Mouse (Mus musculus) large intestine, adult 2 months (tissue): ENCODE data around the gene Celf2. TPM values are rescaled to one million over a fixed set of nuclear protein-coding genes. Genes with fewer than 3 reads are reported as not detected.

ENCODE experiments used
- DNase-seq: peaks from one replicate; pipeline ENCODE4 v3.0.0-alpha.2; 2012; ENCODE audit warnings: low read depth, low spot score
- WGBS: fragments of 180-500 bp; shearing (Covaris S2); methylation state at CpG from one replicate; pipeline ENCODE4 v1.1.7; 2018; 5-methylcytosine and 5-hydroxymethylcytosine counted together
- polyA plus RNA-seq: library from polyadenylated mRNA; depleted of rRNA; stranded (reverse); fragments of >200 nt; gene quantifications from 2 replicates; pipeline ENCODE4 v1.2.3, GENCODE M21; 2012

The Celf2 gene
- polyA plus RNA-seq, 1 experiment: 7.2 TPM

- WGBS: 62% methylated on average over 7 of the region's 7 CpGs
- no peak for DNase-seq
These were observed 448.8 kb downstream of the Celf2 start for GRCm38 (mm10) chr2:7060490-7061105.

- 56% methylated on average over 4 of the region's 4 CpGs for WGBS
- no peak for DNase-seq
These were observed 453.0 kb downstream of the Celf2 start for GRCm38 (mm10) chr2:7056401-7056800.

DNA sequence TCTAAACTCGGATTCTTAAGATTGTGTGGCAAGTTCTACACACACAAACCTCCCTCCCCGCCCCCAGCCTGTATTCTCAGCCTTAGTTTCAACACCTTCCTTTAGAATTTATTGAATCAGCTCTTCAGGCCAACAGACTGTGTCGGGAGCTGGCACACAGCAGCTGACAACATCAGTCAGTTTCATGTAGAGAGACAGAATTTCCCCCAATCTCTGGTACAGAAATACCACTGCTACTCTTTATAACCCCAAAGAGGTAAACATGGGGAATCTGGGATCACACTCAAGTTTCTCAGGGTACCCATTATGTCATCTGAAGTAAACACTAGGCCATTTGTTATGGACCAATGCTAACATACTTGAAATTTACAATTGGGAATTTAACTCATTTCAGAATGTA, 453.4 kb downstream of the Celf2 start:
- WGBS: 31% methylated on average over 3 of the region's 3 CpGs
- no peak for DNase-seq

DNA sequence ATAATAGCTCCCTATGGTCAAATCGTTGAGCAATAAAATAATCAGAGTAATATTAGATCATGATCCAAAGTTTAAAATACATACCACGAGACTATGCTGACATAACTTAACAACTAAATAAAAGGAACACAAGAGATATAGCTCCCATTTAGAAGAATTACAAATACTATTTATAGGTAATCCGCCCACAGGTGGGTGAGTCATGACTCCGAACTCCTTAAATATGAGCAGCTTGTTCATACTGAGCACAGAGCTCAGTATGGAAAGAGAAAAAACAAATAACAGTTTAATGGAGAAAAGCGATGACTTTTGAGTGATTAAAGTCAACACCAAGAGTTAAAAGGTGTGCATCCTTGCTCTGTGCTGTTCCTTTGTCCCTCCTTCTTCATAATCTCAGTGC, 458.3 kb downstream of the Celf2 start:
- no peak for DNase-seq
- 81% methylated on average over 5 of the region's 5 CpGs for WGBS

DNA sequence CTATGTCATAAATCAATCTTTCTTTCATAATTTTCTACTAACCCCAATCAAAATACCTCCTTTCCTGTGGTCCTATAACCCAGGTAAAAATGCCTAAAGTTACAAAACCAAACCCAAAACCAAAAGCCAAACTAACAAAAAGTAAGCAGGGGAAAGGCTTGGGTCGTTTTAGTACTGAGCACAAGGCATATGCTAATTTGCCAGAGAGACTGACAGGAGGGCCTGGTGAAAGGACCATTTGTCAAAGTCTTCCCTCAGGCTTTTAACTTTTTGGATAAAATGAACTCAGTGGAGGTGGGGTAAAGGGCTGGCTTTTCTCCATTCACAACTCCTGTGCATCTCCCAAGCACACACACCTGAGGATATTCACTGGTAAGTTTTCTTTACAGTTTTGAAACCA, 463.2 kb downstream of the Celf2 start:
- 20% methylated on average over 1 of the region's 1 CpGs for WGBS
- DNase-seq: no peak

- 64% methylated on average over 4 of the region's 4 CpGs for WGBS
These were observed 463.8 kb downstream of the Celf2 start for GRCm38 (mm10) chr2:7045531-7045930.

GRCm38 (mm10) chr2:7043770-7044459, 465.4 kb downstream of the Celf2 start:
- 56% methylated on average over 6 of the region's 6 CpGs for WGBS
- no peak for DNase-seq

More at GRCm38 (mm10) chr2:7045531-7045930, 463.8 kb downstream of the Celf2 start:
- no peak for DNase-seq

GRCm38 (mm10) chr2:7040940-7041339, 468.4 kb downstream of the Celf2 start:
- 44% methylated on average over 1 of the region's 1 CpGs for WGBS

GRCm38 (mm10) chr2:7038991-7039390, 470.4 kb downstream of the Celf2 start:
- WGBS: 94% methylated on average over 4 of the region's 4 CpGs

More at GRCm38 (mm10) chr2:7040940-7041339, 468.4 kb downstream of the Celf2 start:
- DNase-seq: no peak

DNA sequence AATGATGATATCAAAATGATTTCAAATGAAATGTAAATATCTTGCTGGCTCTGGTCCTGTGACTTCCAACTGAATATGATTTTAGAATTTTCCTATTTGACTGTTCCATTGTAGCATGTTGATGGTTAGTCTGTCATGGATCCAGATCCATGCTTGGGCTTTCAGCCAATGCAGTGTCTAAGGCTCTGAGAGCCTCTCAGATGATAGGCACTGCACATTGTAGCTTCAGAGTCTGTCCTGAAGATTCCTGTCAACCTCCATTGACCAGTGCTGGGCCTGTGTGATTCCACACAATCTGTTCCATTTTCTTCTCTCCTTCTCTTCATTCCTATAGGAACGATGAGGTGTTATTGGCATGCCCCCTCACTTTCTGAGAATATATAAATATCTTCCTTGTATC, 478.0 kb downstream of the Celf2 start:
- 94% methylated on average over 1 of the region's 1 CpGs for WGBS
- DNase-seq: no peak

More at GRCm38 (mm10) chr2:7038991-7039390, 470.4 kb downstream of the Celf2 start:
- no peak for DNase-seq

DNA sequence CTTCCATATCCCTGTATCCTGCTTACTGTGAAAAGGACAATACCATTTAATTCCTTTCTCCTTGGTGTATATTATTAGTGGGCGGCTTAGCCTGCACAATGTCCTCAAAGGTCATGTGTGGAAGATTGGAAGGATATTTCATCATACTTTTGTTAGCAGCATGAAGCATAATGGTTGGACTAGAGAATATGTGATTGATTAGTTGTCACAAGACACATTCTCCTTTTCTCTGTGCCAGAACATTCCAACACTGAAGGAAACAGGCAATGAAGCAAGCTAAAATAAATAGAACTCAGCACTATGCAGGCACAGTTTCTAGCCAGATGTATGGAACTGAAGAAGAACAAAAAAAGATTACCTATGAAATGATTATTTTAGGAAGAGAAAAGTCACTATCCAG, 482.6 kb downstream of the Celf2 start:
- 96% methylated on average over 1 of the region's 1 CpGs for WGBS

GRCm38 (mm10) chr2:7025594-7025993, 483.8 kb downstream of the Celf2 start:
- 57% methylated on average over 5 of the region's 5 CpGs for WGBS
- no peak for DNase-seq

More for the DNA sequence above, 482.6 kb downstream of the Celf2 start:
- no peak for DNase-seq

- WGBS: 31% methylated on average over 3 of the region's 3 CpGs
- DNase-seq: no peak
These were observed 487.2 kb downstream of the Celf2 start for GRCm38 (mm10) chr2:7022184-7022583.

- 74% methylated on average over 6 of the region's 6 CpGs for WGBS
- DNase-seq: no peak
These were observed 491.8 kb downstream of the Celf2 start for GRCm38 (mm10) chr2:7017384-7018113.

- DNase-seq: no peak
- WGBS: 79% methylated on average over 5 of the region's 5 CpGs
These were observed 496.2 kb downstream of the Celf2 start for GRCm38 (mm10) chr2:7013126-7013525.

DNA sequence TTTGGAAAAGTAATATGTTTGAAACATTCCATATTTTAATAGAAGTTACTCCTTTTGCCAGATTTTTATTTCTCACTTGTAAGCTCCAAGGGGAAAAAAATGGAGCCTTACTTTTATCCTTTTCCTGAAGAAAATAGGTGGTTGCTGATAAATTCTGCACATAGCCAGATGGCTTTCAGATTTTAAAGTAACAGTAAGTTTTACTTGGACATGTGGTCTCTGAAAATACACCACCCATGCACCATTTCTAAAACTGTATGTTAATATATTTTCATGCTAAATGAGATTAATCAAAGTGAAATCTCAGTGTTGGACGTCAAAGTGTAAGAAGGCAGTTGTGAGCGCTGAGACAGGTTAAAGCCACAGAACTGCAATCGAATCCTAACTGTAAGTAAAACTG, 502.5 kb downstream of the Celf2 start:
- DNase-seq: no peak
- 91% methylated on average over 3 of the region's 3 CpGs for WGBS

DNA sequence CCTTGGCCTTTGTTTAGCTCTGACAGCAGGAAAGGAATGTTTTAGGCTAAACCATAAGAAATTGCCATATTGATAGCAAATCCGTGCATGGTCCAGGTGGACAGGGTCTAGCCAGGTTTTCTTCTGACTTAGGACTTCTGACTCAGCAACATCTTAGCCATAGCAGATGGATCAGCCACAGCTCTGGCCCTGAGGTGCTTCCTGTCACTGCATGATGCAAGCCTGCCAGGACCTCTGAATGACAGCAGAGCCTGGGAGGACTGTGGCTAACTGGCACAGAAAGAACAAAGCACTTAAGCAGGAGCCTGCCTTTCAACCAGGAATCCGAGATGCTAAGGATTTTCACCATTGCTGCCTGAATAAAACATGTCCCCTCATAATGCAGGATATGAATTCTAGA, 507.4 kb downstream of the Celf2 start:
- WGBS: 70% methylated on average over 2 of the region's 2 CpGs
- no peak for DNase-seq

DNA sequence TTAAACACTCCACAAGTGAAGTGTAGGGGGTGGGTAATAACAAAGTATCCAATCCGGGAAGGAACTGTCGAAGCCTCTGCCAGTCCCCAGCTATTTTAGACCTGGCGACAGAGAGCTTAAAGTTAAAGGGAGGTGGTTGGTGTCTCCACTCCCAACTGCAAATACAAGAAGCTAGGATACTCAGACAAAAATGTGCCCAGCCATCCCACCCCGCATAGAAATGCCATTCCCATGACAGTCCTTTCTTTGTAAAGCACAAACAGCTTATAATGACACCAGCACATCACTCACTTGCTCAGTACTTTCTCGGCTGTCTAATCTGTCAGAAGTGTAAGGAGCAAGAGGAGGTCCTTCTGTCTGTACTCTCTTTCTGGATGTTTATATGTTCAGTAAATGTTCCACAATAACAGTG, 518.3 kb downstream of the Celf2 start:
- WGBS: 80% methylated on average over 5 of the region's 5 CpGs
- DNase-seq: no peak

DNA sequence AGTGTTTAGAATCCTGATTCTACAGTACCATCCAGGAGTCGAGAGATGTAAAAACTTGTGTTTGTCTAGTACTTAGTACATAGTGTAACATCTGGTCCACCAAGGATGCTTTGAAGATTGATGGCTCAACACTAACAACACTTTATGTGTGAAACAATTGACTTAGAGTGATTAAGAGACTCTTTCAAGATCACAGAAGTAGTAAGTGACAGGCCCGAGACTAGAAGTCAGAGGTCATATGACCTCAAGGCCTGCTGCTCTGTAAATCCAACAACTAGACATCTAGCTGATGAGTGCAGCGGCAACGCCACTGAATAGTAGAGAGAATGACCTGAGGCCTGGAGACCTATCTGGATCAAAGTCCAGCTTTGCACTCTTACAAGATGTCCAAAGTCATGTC, 523.7 kb downstream of the Celf2 start:
- WGBS: 59% methylated on average over 4 of the region's 4 CpGs
- no peak for DNase-seq

DNA sequence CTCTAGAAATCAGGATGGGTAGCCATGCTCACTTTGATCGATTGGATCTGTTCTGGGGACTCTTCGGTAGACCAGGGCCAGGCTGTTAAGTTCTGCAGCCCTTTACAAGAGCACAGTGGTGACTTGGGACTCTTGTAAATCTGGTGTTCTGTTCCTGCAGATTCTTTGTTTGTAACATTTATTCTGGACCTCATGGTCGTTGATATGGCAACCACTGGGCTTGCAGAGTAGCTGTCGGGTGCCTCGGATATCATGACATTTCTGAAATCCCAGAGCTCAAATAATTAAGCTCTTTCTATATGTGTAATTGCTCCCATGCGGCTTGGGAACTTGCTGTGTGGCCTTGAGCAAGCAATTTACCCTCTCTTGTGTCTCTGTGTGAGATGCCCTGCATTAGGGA, 525.5 kb downstream of the Celf2 start:
- 73% methylated on average over 6 of the region's 6 CpGs for WGBS
- no peak for DNase-seq

DNA sequence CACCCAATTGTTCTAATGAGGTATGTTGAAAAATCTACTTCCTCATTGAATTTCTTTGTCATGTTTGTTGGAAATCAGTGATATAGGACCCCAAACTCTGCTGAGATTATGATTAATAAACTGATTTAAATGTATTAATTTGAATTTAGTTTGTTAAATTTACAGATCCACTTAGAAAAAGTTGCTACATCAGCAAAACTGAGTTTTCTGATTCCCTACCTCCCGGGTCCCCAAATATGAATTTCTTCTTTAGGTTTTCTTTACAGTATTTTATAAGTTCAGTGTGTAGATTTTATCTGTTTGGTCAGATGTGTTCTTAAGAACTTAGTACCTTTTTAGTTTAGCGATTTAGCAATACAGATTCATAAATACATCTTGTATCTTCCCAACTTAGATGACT, 533.1 kb downstream of the Celf2 start:
- no peak for DNase-seq
- 83% methylated on average over 2 of the region's 2 CpGs for WGBS
